Mouse (Mus musculus): Measurements from ENCODE around the gene Midn.
A peak's percentile ranks its signal among the peaks of the same experiment; 100 is the strongest.

The Midn gene

GRCm38 (mm10) chr10:80172527-80173292 is 24.6 kb downstream of the Midn start, which contains the start of gene 1600002K03Rik:
1600002K03Rik (plus strand) TSS chr10:80172944.
- peak; percentile 85 to 87 for DNase-seq

DNA sequence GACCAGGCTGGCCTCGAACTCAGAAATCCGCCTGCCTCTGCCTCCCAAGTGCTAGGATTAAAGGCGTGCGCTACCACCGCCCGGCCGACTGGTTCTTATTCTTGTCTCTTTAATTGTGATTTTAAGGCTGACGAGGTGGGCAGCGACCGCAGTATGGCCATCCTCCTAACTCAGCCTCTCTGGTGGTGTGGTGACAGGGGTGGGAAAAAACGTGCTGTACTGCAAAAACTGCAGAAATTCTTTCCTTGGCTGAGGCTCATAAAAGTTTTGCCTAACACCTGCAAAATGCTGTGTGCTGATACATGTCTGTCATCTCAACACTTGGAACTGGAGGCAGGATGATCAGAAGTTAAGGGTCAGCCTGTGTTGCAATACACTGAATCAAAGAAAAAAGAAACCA is 25.3 kb downstream of the Midn start:
- peak in 1 of 2 experiments; percentile 55 for DNase-seq

- peak; percentile 42 to 59 for DNase-seq
These were observed 26.0 kb downstream of the Midn start for GRCm38 (mm10) chr10:80173955-80174640.

- DNase-seq, result peak; percentile 52 to 59
These were observed 26.6 kb downstream of the Midn start for GRCm38 (mm10) chr10:80174705-80175104.

DNA sequence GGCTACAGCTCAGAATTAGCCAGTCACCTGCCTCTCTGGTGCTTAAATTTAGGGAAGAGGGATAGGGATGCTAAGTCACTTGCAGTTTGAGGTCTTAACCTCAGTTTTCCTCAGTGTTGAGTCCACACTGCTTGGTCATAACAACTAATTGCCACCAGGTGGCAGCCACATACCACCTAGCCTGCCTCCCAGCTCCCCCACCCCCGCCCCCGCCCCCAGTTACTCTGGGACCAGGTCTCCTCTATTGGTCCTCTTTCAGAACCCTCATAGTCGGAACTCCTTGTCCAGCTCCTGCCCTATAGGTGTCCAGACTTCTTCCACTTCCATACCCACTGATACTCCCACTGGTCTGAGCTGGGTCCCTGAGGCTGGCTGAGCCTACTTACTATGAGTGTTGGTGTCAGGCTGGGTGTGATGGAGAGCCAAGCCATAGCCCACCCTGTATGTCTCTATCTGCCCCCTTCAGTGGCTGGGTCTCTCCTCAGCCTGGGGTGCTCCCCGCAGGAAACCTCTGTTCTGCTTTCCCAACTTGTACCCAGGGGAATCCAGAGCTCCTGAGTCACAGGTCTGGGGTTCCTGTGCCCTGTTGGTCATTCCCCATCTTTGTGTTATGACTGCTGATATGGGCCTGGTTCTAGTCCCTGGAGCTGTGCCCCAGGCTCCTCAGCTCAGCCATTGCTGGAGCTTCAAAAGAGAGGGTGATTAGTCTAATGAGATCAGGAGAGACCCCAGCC is 27.6 kb downstream of the Midn start:
- peak; percentile 69 to 72 for DNase-seq

DNA sequence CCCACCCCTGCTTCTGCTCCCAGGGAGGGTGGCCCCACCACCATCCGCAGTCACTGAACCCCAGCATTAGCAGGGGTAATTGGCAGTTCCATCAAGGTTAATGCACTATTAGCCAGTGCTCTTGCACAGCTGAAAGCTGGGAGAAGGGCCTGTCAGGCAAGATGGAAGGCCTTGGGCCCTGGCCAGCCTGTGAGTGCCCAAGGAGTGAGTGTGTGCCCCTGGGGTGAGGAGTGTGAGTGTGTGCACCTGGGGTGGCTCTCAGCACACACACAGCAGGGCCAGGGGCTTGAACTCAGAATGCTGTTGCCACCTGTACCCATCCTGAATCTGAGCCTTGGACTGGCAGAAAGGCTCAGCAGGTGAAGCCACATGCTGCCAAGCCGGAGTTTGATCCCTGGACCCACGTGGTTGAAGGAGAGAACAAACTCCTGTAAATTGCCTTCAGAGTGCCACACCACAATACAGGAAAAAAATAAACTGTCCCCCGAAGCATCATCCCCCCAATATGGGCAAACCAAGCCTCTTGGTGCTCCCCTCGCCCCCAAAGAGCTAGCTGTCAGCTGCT is 28.3 kb downstream of the Midn start:
- DNase-seq, result peak in 1 of 2 experiments; percentile 19

- DNase-seq, result no peak
These were observed 29.6 kb downstream of the Midn start for GRCm38 (mm10) chr10:80177441-80178279.

DNA sequence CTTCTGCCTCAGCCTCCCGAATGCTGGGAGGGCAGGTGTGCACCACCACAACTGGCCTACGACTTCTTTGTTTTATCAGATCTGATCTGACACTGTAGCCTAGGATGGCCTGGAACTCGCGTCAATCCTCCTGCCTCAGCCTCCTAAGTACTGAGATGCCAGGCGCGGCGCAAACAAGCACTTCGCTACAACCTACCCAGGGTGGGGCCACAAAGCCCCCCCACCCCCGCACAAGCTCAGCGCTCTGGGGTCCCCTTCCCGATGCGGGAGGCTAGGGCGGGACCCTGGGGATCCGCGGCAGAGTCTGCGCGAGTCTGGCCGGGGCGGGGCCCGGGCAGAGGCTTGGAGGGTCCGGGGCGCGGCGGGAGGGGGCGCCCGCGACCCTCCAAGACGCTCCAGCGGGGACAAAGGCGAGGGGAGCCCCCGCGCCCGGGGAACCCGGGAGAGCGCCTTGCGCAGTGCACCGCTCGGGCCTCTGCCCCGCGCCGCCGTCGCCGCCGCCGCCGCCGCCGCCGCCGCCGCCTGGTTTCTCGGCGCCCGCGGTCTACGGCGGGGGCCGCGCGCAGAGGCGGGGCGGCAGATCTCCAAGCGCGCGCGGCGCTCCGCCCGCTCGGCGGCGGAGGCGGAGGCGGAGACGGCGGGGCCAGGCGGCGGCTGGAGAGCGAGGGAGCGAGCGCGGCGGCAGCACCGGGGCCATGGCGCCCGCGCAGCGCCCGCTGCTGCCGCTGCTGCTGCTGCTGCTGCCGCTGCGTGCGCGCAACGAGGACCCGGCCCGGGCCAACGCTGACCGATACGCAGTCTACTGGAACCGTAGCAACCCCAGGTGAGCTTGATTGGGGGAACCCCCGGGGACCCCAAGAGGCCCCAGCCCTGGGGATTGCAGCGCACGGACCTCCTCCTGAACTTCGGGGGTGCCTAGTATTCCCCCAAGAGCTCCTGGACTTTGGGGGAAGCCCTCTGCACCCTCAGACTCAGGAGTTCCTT is 31.3 kb downstream of the Midn start, which contains the start of gene Efna2:
Gene Efna2, plus strand, starts transcription at position 415 of the 984 bp plus-strand sequence.
- peak; percentile 56 to 70 for DNase-seq

GRCm38 (mm10) chr10:80180288-80180687 is 32.2 kb downstream of the Midn start:
- no peak for DNase-seq

- no peak for DNase-seq
These were observed 32.8 kb downstream of the Midn start for GRCm38 (mm10) chr10:80180823-80181222.

DNA sequence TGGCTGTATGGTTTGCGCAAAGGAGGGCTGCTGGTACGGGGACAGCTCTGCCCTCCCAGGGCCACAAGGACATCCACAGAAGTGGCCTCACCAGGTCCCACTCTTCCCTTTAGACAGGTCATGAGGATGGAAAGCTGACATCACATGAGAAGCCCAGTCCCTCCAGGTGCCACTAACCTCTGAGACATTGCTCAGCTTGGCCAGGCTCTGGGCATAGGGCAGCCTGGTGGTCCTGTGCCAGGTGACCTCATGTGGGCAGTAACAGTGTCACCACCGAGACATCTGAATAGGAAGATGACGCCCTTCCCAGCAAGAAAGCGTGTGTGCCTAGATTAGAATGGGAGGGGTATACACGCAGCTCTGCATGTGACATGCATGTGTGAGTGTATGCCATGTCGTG is 34.5 kb downstream of the Midn start:
- DNase-seq, result no peak

- no peak for DNase-seq
These were observed 38.6 kb downstream of the Midn start for GRCm38 (mm10) chr10:80186649-80187048.

GRCm38 (mm10) chr10:80187739-80188138 is 39.7 kb downstream of the Midn start:
- no peak for DNase-seq

DNA sequence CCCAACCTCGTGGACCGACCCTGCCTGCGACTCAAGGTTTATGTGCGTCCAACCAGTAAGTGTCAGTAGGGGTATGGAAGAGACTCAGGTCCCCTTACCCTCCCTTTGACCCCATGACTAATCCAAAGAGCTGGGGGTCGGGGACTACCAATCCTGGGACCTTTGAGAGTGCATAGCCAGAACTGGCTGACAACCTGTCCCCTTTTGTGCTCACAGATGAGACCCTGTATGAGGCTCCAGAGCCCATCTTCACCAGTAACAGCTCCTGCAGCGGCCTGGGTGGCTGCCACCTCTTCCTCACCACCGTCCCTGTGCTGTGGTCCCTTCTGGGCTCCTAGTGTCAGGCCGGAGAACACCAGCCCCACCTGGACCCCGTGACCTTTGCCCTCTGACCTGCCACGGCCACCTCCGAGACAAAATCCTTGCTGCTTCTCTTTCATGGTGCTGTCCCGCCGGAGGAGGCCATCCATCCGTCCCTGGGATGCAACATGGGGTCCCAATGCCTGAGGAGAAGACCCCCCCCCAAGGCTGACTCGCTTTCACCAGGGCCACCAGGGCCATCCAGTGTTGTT is 40.5 kb downstream of the Midn start:
- DNase-seq, result no peak

- peak in 1 of 2 experiments; percentile 20 for DNase-seq
These were observed 41.9 kb downstream of the Midn start for GRCm38 (mm10) chr10:80189999-80190398.

DNA sequence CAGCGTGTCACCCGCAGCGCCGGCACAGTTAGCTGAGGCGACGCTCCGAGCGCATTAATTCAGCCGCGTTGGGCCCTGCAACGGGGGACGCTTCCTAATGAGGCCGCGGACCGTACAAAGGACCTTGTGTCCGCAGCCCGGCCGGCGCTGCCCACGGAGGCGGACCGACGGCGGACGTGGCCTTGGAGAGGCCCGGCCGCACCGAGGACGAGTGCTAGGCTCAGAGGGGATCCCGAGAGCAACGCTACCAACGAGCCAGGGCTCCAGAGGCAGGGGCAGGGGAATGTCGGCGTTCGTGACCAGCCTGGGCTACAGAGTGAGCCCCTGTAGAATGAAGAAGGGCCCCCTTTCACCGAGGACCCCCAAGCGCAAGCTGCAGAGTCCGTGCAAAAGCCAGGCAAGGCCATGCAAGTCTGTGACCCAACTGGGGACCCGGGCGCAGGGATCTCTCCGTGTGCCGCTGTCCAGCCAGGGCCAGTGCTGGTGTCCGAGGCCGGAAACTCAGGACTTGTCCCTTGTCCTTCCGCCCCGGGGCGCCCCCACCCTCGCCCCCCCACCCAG is 42.5 kb downstream of the Midn start:
- peak in 1 of 2 experiments; percentile 40 for DNase-seq

DNA sequence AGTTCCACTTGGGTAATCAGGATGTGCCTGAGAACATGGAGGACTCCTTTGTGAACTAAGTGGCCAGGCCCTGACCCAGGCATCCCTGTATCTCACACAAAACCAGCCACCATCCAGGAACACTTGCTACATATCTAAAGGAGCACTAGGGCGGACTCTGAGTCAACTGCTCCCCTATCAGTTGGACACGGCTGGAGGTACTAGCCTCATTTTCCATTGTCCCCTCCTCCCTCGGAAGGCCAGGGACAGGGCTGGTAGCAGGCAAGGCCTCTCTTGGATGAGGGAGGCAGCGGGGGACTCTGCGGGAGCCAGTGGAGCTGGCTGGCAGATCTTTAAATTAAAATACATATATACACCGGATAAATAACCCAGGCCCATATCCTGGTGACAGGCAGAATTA is 45.9 kb downstream of the Midn start:
- no peak for DNase-seq

DNA sequence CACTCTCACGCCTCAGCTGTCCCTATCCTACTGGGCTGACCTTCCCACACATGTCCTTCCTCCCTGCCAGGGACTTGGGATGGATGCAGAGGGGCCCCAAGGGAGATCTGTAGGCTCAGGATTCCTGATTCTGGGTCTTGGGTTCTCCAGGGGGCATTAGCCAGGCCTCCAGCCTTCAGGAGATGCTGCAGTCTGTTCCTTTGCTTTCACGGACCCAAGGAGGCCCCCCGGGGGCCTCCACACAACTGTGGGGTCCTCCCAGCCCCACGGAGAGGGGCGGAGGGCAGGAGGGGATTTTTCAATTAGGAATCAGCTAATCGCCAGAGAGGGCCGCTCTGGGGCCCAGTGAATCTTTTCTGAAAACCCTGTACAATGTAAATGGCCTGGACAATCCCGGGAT is 46.4 kb downstream of the Midn start:
- no peak for DNase-seq

GRCm38 (mm10) chr10:80196167-80196566 is 48.1 kb downstream of the Midn start:
- no peak for DNase-seq
